Mouse (Mus musculus) thymus, adult 18-20 months (tissue): Measurements from ENCODE around the gene Rsrp1.
A peak's percentile ranks its signal among the peaks of the same experiment; 100 is the strongest.

Experiments
- DNase-seq, 2 experiments: peaks; one replicate each; pipeline ENCODE4 v3.0.0; 2022; ENCODE audit warnings: mixed read lengths in 2 of 2

The Rsrp1 gene

DNA sequence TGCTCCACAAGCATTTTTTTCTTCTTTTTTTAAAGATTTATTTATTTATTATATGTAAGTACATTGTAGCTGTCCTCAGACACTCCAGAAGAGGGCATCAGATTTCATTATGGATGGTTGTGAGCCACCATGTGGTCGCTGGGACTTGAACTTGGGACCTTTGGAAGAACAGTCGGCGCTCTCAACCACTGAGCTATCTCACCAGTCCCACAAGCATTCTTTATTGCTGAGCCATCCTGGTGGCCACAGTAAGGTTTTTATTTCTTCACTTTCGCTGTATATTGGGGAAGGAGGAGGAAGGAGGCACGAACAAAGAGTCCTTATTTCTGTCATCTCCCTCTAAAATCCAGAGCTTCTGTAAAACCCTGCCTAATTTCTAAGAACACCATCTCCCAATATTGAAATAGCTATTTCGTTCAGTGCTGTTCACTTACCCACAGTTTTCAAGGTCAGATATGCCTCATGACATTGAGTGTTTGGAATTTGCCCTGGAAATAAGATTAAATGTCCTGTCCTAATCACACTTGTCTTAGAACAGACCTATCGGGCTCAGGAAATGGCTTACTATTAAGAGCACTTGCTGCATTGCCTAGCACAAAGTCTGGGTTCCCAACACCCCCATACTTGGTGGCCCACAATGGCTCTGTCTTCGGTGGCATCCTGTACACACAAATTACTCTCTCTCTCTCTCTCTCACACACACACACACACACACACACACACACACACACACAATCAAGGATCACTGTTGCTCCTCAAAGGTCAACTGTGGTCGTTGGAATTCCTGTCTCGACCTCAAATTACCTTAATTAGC lies 1.1 kb upstream of the Rsrp1 start:
- DNase-seq, result peak in 1 of 2 experiments; percentile 38

DNA sequence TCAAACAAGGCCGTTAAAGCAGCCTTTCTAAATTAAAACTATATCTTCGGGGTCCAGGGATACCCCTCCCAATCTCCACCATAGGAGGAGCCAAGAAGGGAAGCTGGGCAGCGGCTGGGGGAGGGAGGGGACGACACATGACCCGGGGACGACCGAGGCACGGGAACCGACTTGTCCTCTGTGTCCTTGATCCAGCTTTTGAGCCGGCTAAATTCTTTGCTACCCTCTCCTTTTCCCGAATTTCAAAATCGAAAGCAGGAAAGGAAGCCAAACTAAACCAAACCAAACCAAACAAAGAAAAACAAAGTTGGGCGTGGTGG lies 507 bp upstream of the Rsrp1 start:
- peak; percentile 64 to 77 for DNase-seq

DNA sequence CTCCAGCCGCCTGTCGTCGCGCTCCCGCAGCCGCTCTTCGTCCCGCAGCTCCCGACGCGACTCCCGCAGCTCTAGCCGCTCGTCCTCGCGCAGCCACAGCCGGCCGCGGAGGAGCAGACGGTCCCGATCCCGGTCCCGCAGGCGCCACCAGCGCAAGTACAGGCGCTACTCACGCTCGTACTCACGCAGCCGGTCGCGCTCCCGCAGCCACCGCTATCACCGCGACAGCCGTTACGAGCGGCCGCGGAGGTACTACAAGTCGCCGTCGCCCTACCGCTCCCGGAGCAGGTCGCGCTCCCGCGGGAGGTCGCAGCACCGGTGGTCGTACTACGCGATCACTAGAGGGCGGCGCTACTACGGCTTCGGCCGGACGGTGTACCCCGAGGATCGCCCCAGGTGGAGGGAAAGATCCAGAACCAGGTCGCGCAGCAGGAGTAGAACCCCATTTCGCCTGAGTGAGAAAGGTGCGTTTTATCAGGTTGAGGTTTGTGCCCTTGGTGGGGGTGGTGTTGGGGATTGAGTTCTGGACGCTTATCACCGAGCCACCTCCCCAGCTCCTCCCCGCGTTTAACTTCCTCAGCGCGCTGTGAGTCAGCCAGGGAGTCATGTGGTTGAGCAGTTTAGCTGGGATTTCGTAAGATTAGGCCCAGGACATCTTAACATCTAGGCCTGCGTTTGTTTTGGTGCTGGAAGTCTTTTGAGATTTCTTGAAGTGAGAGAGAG lies 788 bp downstream of the Rsrp1 start:
- peak; percentile 44 to 52 for DNase-seq

DNA sequence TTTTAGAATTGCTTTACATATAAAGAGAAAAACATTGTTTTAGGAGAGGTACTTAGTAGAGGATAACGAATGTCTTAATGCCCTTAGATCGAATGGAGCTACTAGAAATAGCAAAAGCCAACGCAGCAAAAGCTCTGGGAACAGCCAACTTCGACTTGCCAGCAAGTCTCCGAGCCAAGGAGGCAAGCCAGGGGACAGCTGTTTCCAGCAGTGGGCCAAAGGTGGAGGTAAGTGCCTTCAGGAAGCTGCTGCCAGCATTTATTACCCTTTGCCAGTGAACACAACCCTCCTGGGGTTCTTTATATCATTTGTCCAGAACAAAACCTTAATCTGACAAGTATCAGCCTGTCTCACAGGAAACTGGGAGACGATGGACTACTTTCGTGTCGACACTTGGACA lies 1.8 kb downstream of the Rsrp1 start:
- no peak for DNase-seq

DNA sequence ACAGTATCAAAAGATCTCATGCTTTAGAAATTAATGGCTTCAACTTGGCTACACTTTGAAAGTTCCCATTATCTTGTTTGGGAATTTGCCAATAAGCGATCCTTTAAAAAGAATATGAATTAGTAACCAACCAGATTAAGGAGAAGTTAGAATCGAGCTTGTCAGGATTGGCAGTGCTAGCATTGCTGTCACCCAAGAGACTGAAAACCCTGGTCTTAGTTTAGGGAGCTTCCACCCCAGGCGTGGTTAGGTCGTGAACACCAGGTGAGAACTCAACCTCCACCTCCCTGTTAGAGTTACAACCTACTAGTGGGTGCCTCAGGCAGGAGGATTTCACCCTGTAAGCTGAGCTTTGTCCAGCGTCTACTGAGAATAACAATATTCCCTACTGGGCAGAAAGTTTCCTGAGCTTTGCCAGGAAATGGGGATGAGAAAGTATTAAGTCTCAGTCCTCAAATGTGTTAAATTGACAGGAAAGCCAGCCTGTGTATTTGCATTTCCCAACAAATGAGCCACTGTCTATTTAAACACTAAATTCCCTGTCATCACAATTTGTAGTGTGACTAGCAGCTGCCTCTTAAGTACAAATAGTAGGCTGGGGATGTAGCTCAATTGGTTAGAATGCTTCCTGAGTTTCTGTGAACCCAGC lies 4.5 kb downstream of the Rsrp1 start:
- DNase-seq, result no peak

DNA sequence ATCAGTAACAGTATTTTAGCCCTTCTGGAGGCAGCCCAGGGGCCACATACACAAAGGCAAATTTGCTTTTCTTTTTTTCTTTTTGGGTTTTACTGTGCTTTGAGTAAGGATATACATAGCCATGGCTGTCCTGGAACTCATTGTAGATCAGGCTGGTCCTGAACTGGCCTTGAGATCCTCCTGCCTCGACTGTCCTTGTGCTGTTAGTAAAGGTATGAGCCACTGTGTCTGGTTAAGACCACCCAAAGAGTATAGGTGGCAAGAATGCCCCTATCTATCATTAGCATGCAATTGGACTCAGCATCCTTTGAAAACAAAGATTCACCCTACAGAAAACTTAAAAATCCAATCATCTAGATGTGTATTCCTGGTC lies 5.1 kb downstream of the Rsrp1 start:
- no peak for DNase-seq

DNA sequence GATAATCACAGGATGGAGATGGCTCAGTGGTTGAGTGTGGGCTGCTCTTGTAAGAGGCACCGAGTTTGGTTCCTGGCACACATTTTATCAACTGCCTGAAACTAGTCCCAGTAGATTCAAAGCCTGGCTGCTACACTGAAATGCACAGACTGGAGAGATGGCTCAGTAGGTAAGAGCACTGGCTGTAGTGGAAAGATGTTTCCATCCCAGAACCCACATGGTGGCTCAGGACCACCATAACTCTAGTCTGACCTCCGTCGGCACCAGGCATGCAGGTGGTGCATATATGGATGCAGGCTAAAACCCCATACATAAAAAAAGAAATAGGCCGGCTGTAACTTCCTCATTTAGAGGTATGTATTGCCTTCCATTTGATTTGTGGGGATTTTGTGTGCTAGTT lies 6.1 kb downstream of the Rsrp1 start:
- DNase-seq, result no peak

DNA sequence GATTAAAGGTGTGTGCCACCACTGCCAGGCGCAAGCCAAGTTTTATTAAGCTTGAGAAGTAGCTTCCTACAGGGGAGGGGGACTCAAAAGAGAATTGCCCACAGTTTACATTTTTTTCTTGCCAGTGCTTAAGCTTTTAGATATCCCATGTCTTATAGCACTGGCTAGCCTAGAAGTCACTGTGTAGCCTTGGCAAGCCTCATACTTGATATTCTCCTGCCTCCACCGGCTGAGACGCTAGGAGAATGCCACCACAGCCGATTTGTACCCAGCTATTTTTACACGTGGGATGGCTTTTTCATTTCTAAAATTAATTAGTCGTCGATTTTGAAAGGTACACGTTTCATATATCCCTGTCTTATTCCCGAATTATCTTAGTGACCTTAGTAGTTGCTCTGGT lies 6.8 kb downstream of the Rsrp1 start:
- DNase-seq, result no peak

DNA sequence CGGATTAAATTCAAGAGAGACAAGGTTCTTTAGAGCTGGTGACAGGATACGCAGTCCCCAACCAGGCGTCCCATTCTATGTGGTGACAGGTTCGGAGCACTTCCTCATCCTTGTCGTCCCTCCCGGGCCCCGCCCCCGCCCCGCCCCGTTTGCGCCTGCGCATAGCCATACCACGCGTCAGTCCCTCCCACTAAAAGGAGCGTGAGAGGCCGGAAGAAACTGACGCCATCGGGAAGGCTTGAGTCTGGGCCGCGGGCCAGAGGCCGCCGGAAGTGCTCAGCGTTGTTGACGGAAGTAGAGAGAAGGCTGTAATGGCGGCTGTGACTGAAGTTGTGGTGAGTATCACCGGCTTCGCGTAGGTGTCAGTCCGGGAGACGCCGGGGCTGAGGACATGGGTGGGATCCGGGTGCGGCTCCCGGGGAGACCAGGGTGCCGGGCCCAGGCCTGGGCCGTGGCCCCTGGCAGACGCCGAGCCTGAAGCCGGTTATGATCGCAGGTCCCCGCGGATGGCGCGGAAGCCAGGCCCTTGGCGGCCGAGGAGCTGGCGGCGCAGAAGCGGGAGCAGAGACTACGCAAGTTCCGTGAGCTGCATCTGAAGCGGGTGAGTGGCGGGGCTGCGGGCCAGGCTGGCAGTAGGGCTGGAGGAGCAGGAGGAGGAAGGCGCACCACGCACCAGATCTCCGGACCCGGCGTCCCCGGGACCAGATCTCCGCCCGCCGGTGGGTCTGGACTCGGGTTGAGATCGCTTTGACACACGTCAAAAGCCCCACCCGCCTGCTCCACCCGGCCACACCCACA lies 7.5 kb downstream of the Rsrp1 start, which contains the start of gene Syf2:
Gene Syf2 (plus strand): TSS at position 215 of the 798 bp plus-strand sequence.
- peak; percentile 86 to 92 for DNase-seq

DNA sequence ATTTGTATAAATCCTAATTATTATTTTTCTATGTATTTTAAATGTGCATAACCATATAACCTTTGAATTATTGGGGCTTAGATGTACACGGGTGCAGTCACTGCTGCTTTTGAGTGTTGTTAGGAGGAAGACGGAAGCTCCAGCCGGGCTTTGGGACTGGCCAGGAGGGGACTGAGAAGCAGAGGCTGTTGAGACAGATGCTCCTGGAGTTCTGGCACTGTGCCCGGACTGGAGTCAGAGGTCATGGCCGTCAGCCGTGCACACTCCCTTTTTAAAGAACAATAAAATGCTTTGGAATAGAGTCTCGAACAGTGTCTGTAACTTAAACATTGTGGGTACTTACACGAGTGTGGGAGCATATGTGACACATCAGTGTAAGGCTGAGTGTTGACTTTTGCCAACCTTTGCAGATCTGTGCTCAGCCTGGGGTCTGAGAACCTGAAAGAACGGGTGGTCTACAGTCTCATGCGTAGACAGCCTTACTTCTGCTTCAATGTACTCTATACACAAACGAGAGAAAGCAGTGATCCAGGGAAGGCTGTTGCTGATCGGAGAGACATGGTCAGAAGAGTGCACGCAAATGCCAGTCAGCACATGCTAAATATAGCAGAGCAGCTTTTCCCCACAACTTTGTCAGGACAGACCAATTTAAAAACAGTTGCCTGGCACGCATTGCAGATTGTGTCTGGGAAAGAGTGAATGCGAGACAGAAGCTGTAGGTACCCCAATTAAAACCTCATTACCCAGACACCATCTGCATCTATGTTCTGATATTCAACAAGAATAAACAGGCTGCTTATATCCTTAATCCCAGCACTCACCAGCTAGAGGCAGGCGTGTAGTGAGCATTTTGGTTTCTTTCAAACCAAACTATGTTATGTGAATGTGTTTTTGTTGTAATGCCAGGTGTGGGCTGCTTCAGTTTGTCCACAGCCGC lies 14.1 kb downstream of the Rsrp1 start:
- no peak for DNase-seq

DNA sequence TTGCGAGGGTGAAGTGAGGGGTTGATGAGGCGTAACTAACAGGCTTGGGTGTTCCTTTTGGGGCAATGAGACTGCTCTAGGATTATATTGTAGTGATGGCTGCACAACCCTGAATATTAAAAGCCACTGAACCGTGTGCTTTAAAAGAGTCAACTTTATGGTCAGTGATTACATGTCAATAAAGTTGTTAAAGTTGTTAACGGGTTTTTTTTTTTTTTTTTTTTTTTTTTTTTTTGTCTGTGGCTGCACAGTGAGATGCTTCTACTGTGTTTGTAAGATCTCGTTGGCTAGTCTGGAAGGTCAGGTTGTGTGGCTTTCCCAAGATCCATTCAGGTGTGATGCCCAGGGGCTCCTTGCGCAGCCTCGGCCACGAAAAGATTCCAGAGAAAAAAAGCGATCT lies 16.5 kb downstream of the Rsrp1 start:
- no peak for DNase-seq

DNA sequence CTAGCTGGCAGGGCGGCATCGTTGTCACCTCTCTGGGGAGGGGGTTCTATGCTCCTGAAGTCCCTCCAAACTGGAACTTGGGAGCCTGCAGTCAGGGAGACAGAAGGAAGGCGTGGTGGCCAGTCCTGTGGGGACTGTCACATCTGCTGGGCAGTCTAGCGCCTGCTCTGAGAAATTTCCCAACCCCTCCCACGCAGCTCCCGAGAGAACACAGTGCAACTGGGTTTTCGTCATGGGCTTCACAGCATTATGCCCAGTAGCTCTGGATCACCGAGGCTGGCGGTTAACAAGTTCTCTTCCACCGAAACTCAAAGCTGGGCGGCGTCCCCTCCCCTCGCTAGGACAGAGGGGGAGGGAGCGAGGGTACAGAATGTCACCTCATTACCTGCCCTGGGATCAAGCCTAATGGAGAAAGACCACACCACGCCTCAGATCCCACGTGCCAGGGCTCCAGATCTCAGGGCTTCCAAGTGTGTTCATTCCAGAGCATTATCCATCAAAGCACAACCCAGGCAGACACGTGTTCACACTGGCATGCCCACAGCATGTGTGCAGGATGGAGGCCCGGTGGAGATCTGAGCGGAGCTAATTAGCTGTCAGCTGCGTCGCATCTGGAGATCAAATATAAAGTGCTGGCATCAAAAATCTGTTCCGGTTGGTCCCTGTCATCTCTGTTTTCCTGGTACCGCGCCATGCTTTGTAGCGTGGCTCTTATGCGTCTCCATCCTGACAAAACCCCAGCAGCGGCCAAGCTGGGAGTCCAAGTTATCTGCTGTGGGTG lies 20.6 kb downstream of the Rsrp1 start:
- no peak for DNase-seq

DNA sequence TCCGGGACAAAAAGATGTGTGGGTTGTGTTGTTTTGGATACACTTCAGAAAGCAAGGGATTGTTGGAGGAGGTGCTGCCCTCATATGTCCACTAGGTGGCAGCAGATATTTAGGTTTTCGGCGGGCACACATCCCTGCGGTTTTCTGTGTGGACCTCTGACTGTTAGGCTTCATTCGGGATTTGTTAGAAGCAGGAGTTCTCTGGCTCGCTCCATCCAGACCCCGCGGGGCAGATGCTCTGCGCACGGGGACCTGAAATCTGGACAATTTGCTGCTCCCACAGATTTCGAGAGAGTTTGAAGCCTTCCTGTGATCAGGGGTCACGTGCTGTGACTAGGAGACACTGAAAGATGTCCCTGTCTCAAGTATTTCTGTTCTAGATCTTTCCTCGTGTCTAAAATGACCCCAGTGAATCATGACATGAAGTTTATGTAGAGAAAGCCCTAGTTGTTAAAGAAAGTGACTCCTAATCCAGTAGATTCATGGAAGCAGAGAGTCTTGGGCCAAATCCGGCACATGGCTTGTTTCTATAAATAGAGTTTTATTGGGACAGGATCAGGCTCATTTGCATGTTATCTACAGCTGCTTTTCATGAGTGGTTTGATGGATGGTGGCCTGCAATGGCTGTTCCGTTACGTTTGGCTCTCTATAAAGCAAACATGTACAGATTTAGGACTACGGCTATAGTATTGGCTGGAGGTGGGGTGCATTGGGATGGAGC lies 22.8 kb downstream of the Rsrp1 start:
- DNase-seq, result peak in 1 of 2 experiments; percentile 31

DNA sequence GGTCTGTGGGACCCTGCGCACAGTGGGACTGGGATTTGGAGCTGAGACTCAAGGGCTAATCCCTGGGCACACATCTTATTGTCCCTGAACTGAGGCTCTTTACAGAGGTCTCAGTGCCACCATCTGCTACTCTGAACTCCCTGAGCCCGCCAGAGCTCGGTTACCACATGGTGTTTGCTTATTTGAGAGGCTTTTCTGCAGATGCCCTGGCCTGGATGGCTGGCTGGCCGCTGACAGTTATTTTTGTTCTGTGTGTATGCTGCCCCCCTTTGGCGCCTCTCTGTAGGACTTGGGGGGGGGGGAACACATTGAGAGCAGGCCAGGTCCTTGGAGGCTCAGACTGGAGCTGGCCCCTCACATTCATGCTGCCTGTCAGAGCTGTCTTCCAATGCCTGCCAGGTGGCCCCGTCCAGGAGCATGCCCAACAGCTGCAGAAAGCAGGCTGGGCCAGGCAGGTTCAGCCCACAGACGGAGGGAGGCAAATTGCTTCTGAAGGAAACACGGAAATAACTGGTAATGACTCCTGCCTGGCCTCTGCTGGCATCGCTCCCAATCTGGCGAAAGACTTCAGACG lies 27.2 kb downstream of the Rsrp1 start:
- no peak for DNase-seq

DNA sequence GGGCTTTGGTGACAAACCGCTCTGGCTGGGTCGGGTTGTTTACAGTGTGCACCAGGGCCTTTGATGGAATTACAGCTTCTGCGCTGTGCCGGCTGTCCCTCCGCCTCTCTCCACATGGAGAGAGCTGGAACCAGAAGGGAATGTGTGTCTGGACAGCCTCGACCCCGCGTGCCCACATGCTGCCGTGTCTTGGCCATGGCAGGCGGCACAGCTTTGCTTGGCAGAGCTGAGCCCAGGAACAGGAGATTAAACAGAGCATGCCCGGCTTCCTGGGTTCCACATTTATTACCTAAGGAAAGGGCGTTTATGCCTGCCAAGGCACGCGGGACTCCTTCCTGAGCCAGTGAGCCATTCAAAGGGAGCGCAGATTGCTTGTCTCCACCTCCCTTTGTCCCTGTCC lies 31.1 kb downstream of the Rsrp1 start:
- no peak for DNase-seq

DNA sequence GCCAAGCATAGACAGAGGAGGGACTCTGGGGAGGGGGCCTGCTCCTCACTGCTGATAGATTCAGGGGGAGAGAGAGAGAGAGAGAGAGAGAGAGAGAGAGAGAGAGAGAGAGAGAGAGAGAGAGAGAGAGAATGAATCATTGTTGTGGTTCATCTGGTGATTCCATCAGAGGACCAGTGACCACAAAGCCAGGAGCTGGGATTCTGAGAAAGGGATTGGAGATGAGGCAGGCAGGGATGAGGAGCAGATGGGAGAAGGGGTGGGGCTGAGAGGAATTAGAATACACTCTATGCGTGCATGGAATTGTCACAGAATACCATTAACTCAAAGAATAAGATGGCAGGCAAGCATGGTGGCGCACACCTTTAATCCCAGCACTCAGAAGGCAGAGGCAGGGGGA lies 31.8 kb downstream of the Rsrp1 start:
- no peak for DNase-seq

DNA sequence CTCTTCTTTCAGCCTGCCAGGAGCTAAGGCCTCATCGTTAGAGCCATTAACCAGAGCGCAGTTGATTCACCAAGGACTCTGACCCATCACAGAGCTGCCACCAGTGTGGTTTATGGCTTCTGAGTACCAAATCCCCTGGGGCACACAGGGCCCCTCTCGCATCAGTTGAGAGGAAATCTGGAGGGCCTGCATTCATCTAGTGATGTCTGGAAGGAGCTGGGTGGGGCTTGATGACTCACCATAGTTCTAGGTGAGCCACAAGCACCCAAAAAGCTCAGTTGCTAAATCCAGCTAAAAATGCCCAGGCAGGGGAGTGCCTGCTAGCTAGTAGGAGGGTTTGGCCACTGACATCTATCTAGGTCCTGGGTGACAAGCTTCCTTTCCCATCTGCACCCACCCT lies 32.5 kb downstream of the Rsrp1 start:
- DNase-seq, result no peak

DNA sequence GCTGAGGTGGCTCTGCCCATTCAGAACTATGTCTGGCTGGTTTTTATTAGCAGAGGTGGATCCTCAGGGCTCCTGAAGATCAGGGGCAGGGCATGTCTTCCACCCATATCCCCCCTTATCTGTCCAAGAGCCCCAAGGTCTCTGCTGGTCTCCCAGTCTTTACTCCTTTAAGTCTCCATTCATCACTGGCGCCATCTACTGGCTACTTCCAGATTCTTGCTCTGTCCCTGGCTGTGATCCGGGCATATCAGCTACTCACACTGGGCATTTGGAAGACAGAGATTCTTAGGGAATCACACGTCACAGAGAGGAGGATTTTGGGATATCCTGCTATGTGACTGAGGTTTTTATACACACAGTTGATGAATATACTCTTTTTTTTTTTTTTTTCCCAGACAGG lies 32.9 kb downstream of the Rsrp1 start:
- DNase-seq, result peak; percentile 21 to 34

DNA sequence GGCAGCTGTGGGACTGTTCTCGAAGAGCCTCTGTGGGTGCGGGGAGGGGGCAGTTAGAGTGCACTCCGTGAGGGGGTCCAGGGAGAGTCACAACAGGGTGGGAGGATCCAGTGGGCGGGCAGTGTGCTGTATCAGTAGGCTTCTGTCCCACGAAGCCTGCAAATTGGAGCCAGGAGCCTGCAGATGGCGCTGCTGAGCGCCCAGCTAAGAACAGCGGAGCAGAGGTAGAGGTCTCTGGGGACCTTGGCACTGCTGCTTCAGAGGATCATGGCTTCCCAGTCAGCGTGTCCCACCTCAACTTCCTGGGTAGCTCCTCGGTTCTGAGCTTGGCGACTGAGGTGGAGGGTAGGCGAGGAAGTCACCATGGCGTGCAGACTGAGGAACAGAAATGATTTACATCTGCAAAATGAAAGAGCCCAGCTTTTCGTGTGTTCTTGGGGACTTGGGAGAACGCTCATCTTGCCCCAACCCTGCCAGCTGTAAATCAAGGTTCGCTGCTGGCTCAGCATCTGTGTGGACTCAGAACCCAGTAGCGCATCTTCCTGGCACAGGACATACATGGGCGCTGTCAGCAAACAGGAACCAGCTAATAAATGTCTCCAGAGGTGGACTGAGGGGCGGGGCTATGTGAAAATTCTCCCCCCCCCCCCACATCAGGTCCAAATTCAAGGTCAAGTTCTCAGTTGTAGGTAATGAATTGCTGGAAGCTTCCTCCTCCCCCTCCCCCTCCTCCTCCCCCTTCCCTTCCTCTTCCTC lies 39.8 kb downstream of the Rsrp1 start:
- DNase-seq, result peak; percentile 23 to 26
